Mouse (Mus musculus): ENCODE measurements around the gene Igll1. TPM values are rescaled to one million over a fixed set of nuclear protein-coding genes. Genes with fewer than 3 reads are reported as not detected.

The Igll1 gene
- polyA plus RNA-seq, 1 experiment from 2014 or later = not detected

DNA sequence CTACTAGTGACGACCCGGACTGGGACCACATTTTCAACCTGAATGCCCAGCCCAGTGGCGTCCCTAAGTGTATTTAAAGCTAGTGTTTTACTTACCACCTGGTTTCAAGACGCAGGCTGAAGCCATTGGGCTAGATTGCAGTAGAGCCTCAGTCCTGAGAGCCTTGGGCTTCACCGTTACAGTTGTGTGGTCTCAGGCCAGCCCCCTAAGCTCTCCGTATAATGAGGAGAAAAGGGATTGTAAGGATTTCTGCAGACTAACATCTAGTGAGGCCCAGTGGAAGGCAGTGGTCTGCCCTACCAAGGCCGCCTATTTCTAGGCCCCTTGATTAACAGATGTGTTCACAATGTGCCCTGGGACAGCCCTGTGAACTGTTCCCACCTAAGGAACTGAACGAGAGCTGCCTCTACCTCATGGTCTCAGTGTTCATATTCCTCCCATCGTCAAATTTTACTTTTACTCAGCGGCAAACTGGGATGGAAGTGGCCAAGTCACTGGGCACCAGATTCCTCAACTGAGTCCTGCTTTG lies 33.3 kb upstream of the Igll1 start:
- TF ChIP-seq CTCF (IDR thresholded peaks at IDR 0.05; ENCODE audit: low read depth) = no peak
- H3K4me3 ChIP-seq (ENCODE audit: low read depth, low read length) = peak overlapping the region; percentile 59
- ATAC-seq = no peak
- H3K27me3 ChIP-seq (replicated peaks; ENCODE audit: control insufficient read depth, insufficient read depth, low read length) = no peaks in the 10 kb centered on the region
- H3K4me1 ChIP-seq (replicated peaks; ENCODE audit: control insufficient read depth, insufficient read depth, low read length) = no peaks in the 10 kb centered on the region; the same call in none of the 2 replicates
- H3K27ac ChIP-seq (ENCODE audit: low read depth, low read length) = no peak overlapping the region; the same call in 1 of the 2 replicates
- peaks cover 17% of the 10 kb centered on the region for H3K36me3 ChIP-seq (ENCODE audit: control insufficient read depth, insufficient read depth)
- H3K9ac ChIP-seq (ENCODE audit: low read depth, low read length) = peak overlapping the region; percentile 59
- H3K9me3 ChIP-seq (ENCODE audit: control insufficient read depth) = no peaks in the 10 kb centered on the region
- peak overlapping the region; percentile 81 for H3K4me2 ChIP-seq (replicated peaks; ENCODE audit: low read depth)
- 21% methylated on average over 10 of the region's 10 CpGs for whole genome bisulfite sequencing

GRCm38 (mm10) chr16:16896382-16897055 lies 32.7 kb upstream of the Igll1 start, which contains the start of gene Ppm1f:
TSS of gene Ppm1f (plus strand) at chr16:16896469.
- peak; percentile 100 for TF ChIP-seq CTCF (IDR thresholded peaks at IDR 0.05; ENCODE audit: low read depth)
- Histone ChIP-seq H3K4me3 (ENCODE audit: low read depth, low read length) (peak within 1 kb of the TSS; percentile 59), H3K27ac (ENCODE audit: low read depth, low read length) (no peak within 1 kb of the TSS; the same call in 1 of the 2 replicates), H3K9ac (ENCODE audit: low read depth, low read length) (peak within 1 kb of the TSS; percentile 59), H3K4me1 (replicated peaks; ENCODE audit: control insufficient read depth, insufficient read depth, low read length) (no peaks in the 10 kb centered on the region; the same call in none of the 2 replicates), H3K9me3 (ENCODE audit: control insufficient read depth) (no peaks in the 10 kb centered on the region), H3K27me3 (replicated peaks; ENCODE audit: control insufficient read depth, insufficient read depth, low read length) (no peaks in the 10 kb centered on the region), H3K36me3 (ENCODE audit: control insufficient read depth, insufficient read depth) (peaks cover 23% of the 10 kb centered on the region), H3K4me2 (replicated peaks; ENCODE audit: low read depth) (peak within 1 kb of the TSS; percentile 81)
- WGBS = under 1% methylated on average over 29 of the region's 29 CpGs
- ATAC-seq = peak; percentile 88

GRCm38 (mm10) chr16:16896015-16896381 lies 32.2 kb upstream of the Igll1 start:
- WGBS = 26% methylated on average over 4 of the region's 4 CpGs
- H3K36me3 ChIP-seq (ENCODE audit: control insufficient read depth, insufficient read depth) = peaks cover 28% of the 10 kb centered on the region
- no peaks in the 10 kb centered on the region for H3K9me3 ChIP-seq (ENCODE audit: control insufficient read depth)
- H3K4me3 ChIP-seq (ENCODE audit: low read depth, low read length) = no peak overlapping the region
- H3K27ac ChIP-seq (ENCODE audit: low read depth, low read length) = no peak overlapping the region; the same call in 1 of the 2 replicates
- H3K9ac ChIP-seq (ENCODE audit: low read depth, low read length) = no peak overlapping the region
- no peaks in the 10 kb centered on the region for H3K27me3 ChIP-seq (replicated peaks; ENCODE audit: control insufficient read depth, insufficient read depth, low read length)
- H3K4me2 ChIP-seq (replicated peaks; ENCODE audit: low read depth) = no peak overlapping the region; the same call in 1 of the 2 replicates
- no peaks in the 10 kb centered on the region; the same call in none of the 2 replicates for H3K4me1 ChIP-seq (replicated peaks; ENCODE audit: control insufficient read depth, insufficient read depth, low read length)
- ATAC-seq = no peak
- no peak for TF ChIP-seq CTCF (IDR thresholded peaks at IDR 0.05; ENCODE audit: low read depth)

DNA sequence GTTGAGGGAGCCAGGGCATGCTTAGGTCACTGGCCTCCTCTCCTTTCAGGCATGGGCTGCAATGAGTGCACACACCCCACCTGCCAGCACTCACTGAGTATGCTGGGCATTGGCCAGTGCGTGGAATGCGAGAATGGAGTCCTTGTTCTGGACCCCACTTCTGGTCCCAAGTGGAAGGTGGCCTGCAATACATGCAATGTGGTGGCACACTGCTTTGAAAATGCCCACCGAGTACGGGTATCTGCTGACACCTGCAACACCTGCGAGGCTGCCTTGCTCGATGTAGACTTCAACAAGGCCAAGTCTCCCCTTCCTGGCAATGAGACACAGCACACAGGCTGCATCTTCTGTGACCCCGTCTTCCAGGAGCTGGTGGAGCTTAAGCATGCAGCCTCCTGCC lies 28.6 kb upstream of the Igll1 start:
- Histone ChIP-seq H3K9me3 (ENCODE audit: control insufficient read depth) (no peaks in the 10 kb centered on the region), H3K27ac (ENCODE audit: low read depth, low read length) (no peak overlapping the region), H3K27me3 (replicated peaks; ENCODE audit: control insufficient read depth, insufficient read depth, low read length) (no peaks in the 10 kb centered on the region), H3K9ac (ENCODE audit: low read depth, low read length) (no peak overlapping the region), H3K4me2 (replicated peaks; ENCODE audit: low read depth) (no peak overlapping the region), H3K4me3 (ENCODE audit: low read depth, low read length) (no peak overlapping the region), H3K36me3 (ENCODE audit: control insufficient read depth, insufficient read depth) (peaks cover 64% of the 10 kb centered on the region), H3K4me1 (replicated peaks; ENCODE audit: control insufficient read depth, insufficient read depth, low read length) (no peaks in the 10 kb centered on the region; the same call in 1 of the 2 replicates)
- no peak for ATAC-seq
- 91% methylated on average over 7 of the region's 7 CpGs for WGBS
- no peak for TF ChIP-seq CTCF (IDR thresholded peaks at IDR 0.05; ENCODE audit: low read depth)

- no peaks in the 10 kb centered on the region for H3K9me3 ChIP-seq (ENCODE audit: control insufficient read depth)
- no peak for TF ChIP-seq CTCF (IDR thresholded peaks at IDR 0.05; ENCODE audit: low read depth)
- WGBS = 92% methylated on average over 1 of the region's 1 CpGs
- no peaks in the 10 kb centered on the region for H3K27me3 ChIP-seq (replicated peaks; ENCODE audit: control insufficient read depth, insufficient read depth, low read length)
- no peak for ATAC-seq
- no peak overlapping the region for H3K4me2 ChIP-seq (replicated peaks; ENCODE audit: low read depth)
- H3K9ac ChIP-seq (ENCODE audit: low read depth, low read length) = no peak overlapping the region
- H3K4me3 ChIP-seq (ENCODE audit: low read depth, low read length) = no peak overlapping the region
- H3K4me1 ChIP-seq (replicated peaks; ENCODE audit: control insufficient read depth, insufficient read depth, low read length) = no peaks in the 10 kb centered on the region
- H3K27ac ChIP-seq (ENCODE audit: low read depth, low read length) = no peak overlapping the region
- H3K36me3 ChIP-seq (ENCODE audit: control insufficient read depth, insufficient read depth) = peaks cover 98% of the 10 kb centered on the region
Measured at GRCm38 (mm10) chr16:16888341-16888740, 24.6 kb upstream of the Igll1 start.

- peaks cover 62% of the 10 kb centered on the region for H3K36me3 ChIP-seq (ENCODE audit: control insufficient read depth, insufficient read depth)
- 97% methylated on average over 5 of the region's 5 CpGs for WGBS
- no peaks in the 10 kb centered on the region for H3K4me1 ChIP-seq (replicated peaks; ENCODE audit: control insufficient read depth, insufficient read depth, low read length)
- H3K4me3 ChIP-seq (ENCODE audit: low read depth, low read length) = no peak overlapping the region
- no peak overlapping the region for H3K27ac ChIP-seq (ENCODE audit: low read depth, low read length)
- no peak overlapping the region for H3K9ac ChIP-seq (ENCODE audit: low read depth, low read length)
- no peak overlapping the region for H3K4me2 ChIP-seq (replicated peaks; ENCODE audit: low read depth)
- ATAC-seq = no peak
- TF ChIP-seq CTCF (IDR thresholded peaks at IDR 0.05; ENCODE audit: low read depth) = no peak
- H3K9me3 ChIP-seq (ENCODE audit: control insufficient read depth) = no peaks in the 10 kb centered on the region
- no peaks in the 10 kb centered on the region for H3K27me3 ChIP-seq (replicated peaks; ENCODE audit: control insufficient read depth, insufficient read depth, low read length)
Measured at GRCm38 (mm10) chr16:16879025-16879424, 15.2 kb upstream of the Igll1 start.

All from intestine, postnatal 0 days (tissue).